Mouse (Mus musculus): ENCODE data around the gene Sugp1.
A peak's percentile ranks its signal among the peaks of the same experiment; 100 is the strongest.
"Not testable (repeated sequence)": the region's sequence is repeated elsewhere in the genome, so short reads cannot be mapped to it uniquely, and the experiment has no call there.

Gene Sugp1

GRCm38 (mm10) chr8:70049662-70050061, 7.0 kb downstream of the Sugp1 start:
- no peak for DNase-seq

DNA sequence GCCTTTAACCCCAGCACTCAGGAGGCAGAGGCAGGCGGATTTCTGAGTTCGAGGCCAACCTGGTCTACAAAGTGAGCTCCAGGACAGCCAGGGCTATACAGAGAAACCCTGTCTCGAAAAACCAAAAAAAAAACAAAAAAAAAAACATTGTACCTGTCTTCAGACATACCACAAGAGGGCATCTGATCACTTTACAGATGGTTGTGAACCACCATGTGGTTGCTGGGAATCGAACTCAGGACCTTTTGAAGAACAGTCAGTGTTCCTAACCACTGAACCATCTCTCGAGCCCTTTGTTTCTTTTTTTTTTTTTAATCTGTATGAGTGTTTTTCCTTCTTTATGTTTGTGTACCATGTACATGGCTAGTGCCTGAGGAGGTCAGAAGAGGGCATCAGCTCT, 7.8 kb downstream of the Sugp1 start:
- DNase-seq, result not testable (repeated sequence)

DNA sequence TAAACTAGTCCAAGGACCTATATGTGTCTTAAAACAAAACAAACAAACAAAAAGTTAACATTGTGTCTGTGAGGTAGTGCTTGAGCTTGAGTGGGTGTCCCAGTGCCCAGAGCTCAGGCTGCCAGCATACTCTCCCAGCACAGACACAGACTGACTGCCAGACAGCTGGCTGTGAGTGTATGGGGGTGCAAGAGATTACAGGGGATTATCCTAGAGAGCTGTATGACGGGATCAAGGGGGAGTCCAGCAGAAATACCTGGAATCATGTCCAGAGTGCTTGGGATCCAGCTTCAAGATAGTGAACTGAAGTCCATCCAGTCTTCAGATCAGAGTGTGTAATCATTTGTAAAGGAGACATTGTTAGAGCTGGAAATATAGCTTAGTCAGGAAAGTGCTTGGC, 15.1 kb downstream of the Sugp1 start:
- no peak for DNase-seq

DNA sequence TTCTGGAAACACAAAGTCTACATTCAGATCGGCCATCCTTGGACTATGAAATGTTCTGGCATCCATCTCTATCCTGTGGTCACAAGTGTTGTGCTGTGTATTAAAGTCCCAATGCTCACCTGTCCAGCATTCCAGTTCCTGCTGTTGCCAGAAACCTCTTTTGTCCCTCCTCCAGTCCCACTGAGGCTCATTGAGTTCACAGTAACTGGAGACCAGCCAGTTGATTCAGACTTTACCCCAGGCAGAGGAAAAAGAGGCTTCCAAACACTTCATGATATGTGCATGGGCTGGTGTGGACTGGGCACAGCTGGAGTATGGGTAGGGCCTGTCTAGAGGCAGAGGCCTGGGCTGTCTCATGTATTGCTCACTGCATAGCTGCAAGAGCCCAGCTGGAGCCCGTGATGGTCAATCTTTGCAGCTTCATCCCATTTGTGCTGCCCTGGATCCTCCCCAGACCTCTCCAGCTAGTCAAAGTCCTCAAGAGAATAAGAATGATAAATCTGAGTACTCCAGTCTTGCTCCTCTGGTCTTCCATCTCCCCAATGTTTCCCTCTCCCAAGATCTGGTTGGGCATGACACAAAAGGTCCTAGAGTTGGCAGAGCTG, 29.3 kb downstream of the Sugp1 start:
- no peak for DNase-seq

- DNase-seq, result peak in 1 of 2 experiments; percentile 33
Measured at GRCm38 (mm10) chr8:70072441-70073069, 29.9 kb downstream of the Sugp1 start, which contains the start of gene Tm6sf2. Gene Tm6sf2 (plus strand): TSS chr8:70072924.

- no peak for DNase-seq
Measured at GRCm38 (mm10) chr8:70073120-70073519, 30.5 kb downstream of the Sugp1 start.

- no peak for DNase-seq
Measured at GRCm38 (mm10) chr8:70073682-70074081, 31.1 kb downstream of the Sugp1 start.

DNA sequence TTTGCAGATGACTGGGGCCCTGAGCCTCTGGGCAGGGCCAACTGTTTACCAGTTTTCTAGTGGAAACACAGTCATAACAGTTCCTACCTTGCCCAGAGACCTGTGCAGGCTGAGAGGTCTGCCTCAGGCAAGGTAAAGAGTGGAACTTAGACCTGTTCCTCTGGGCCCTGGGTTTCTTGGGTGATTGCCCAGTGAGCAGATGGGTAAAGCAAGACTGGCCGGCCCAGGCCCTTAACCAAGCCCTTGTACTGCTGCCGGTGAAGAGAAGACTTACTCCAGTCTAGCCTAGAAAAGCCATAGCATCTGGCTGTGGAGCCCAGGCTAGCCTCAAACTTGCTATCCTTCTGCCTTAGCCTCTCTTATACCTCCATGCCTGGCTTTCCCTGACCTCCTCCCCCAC, 39.4 kb downstream of the Sugp1 start:
- peak in 1 of 2 experiments; percentile 47 for DNase-seq

DNA sequence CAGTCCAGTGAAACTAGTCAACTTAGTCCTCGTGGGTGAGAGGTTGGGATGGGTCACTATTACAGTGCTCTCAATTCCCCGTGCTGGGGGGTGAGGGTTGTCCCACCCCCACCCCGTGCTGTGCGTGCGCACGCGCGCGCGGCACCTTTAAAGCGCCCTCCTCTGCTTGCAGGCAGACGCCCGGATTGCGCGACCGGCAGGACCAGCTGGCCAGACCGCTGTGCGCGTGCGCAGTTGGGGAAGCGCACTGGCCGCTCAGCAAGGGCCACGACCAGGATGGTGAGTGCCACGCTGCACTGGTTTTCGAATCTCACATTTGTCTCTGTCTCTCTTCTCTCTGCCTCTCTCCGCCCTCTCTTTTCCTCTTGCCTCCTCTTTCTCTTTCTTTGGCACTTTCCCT, 40.7 kb downstream of the Sugp1 start, which contains the start of gene Hapln4:
Hapln4 (plus strand) TSS at position 173 of the 400 bp plus-strand sequence.
- DNase-seq, result peak; percentile 75 to 77

DNA sequence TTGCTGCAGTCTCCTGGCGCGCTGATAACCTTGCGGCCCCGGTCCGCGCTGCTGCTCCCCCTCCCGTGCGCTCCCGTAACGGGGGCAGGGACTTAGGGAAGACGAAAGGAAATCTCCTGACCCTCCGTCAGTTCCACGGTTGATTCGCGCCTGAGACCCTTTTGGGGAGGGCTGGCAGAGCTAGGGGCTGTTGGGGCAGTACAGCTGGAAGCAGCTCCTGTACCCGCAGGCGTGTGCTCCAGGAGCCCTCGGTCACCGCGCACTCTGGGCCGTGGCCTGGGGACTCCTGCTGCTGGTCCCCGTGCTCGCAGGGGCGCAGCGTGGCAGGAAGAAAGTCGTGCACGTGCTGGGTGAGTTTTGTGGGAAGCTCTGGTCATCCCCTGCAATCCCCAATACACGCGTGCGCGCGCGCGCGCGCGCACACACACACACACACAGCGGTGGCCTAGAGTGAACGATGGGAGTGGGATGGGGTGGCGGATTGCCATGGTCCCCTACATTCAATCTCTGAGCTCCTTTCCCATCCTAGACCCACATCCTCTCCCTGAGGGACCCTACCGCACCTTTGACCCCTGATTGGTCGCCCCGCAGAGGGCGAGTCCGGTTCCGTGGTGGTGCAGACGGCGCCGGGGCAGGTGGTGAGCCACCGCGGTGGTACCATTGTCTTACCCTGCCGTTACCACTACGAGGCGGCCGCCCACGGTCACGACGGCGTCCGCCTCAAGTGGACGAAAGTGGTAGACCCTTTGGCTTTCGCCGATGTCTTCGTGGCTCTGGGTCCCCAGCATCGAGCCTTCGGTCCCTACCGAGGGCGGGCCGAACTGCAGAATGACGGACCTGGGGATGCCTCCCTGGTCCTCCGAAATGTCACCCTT, 41.8 kb downstream of the Sugp1 start:
- DNase-seq, result peak; percentile 39 to 56

- DNase-seq, result no peak
Measured at GRCm38 (mm10) chr8:70086151-70086550, 43.5 kb downstream of the Sugp1 start.

GRCm38 (mm10) chr8:70087237-70087636, 44.6 kb downstream of the Sugp1 start:
- no peak for DNase-seq

DNA sequence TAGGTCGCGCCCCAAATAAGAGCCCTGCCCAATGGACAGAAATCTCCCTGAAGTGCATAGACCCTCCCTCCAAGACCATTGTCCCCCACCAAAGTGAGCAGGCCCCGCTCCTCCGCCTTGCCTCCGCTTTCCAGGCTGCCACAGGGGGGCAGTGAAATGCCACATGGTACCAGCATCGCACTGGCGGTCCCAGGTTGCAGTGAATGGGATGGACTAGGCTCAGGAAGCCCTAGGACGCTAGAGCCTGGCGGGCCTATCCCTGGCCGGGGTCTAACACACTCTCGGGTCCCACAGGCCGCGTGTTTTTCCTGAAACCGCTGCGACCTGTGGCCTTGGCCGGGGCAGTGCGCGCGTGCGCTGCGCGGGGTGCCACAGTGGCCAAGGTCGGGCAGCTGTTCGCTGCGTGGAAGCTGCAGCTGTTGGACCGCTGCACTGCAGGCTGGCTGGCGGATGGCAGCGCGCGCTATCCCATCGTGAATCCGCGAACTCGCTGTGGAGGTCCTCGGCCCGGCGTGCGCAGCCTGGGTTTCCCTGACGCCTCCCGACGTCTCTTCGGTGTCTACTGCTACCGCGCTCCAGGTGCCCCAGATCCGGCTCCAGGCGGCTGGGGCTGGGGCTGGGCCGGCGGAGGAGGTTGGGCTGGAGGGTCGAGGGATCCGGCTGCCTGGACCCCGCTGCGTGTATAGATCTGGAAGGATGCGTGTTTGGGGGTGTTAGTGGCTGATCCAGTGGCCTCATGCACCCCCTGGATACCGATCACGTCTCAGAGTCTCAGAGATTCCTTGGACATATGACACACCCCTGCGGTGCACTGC, 45.4 kb downstream of the Sugp1 start:
- DNase-seq, result peak; percentile 74 to 78

GRCm38 (mm10) chr8:70089296-70089960, 46.8 kb downstream of the Sugp1 start:
- DNase-seq, result no peak

DNA sequence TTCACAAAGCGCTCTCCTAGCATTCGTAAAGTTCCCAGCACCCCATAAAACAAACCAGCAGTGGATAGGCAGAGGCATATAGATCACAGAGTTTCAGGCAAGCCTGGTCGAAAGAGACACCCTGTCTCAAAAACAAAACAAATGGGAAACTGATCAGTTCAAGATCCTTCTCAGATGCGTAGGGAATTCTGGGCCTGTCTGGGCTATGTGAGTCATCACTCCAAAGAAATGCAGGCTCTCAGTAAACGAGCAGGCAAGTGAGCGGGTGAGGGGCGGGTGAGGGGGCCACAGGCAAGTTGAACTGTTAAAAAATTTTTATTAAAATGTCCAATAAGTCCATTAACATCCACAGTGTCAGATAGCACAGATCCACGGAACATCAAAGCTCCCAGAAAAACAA, 50.2 kb downstream of the Sugp1 start:
- DNase-seq, result no peak

GRCm38 (mm10) chr8:70099276-70099675, 56.7 kb downstream of the Sugp1 start:
- DNase-seq, result no peak

- no peak for DNase-seq
Measured at GRCm38 (mm10) chr8:70100241-70100640, 57.6 kb downstream of the Sugp1 start.

GRCm38 (mm10) chr8:70104506-70104905, 61.9 kb downstream of the Sugp1 start:
- peak; percentile 60 to 65 for DNase-seq

DNA sequence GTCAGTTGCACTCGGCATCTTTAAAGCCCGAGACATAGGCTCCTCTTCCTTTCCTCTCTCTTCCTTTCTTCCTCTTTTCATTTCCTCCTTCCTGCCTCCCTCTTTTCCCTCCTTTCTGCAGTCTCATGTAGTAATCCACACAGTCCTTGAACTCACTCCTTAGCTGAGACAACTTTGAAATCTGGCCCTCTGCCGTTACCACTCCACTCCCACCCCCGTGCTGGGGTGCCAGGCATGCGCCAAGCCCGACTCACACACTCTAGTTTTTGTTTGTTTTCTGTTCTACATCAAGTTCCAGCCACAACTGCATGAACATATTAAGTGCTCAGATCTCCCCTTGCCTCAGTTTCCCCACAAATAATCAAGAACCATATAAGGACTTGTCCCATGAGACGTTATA, 62.3 kb downstream of the Sugp1 start:
- no peak for DNase-seq

- no peak for DNase-seq
Measured at GRCm38 (mm10) chr8:70110451-70110850, 67.8 kb downstream of the Sugp1 start.

DNA sequence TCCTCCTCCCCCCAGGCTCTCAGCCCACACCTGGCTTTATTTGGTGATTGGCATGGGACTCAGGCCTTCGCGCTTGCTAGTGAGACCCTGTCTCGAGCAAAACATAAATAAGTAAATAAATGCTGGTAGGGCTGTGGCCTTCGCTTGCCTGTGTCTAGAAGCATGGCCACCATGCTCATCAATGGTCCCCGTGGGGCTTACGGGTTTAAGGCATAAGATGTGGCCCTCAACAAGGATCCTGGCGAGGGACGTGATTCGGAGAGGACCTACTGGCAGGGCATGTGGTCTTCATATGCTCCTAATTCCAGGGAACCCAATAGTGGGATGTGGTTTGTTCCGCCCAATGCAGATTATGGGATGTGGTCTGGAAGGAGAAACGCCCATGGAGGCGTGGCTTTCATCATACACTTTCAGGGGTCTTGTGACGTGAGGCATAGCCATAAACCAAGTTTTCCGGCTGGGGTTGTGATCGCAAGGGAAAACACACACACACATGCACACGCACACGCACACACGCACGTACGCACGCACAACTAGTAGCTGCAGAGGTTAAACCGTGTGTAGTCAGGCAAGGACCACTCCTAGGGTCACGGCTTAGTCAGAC, 68.7 kb downstream of the Sugp1 start:
- DNase-seq, result no peak
